Mouse (Mus musculus) lung, embryonic 15.5 days (tissue): ENCODE measurements around the gene Pdpk1. TPM values are rescaled to one million over a fixed set of nuclear protein-coding genes. Genes with fewer than 3 reads are reported as not detected.

Experiments used
- ATAC-seq: fragments of 200-750 bp; cut with Nextera tagmentation; 2 replicates; pipeline ENCODE4 v1.8.0; 2017; ENCODE audit warnings: moderate number of reproducible peaks, borderline replicate concordance; ENCODE audit not compliant: low FRiP score, low TSS enrichment; ENCODE audit errors: extremely low read depth
- H3K27ac ChIP-seq: fragments of 300-500 bp; sonication (generic); 2 replicates; pipeline ENCODE4 v1.5.1; 2015; ENCODE audit warnings: moderate library complexity, mild to moderate bottlenecking, inconsistent platforms
- H3K27me3 ChIP-seq: fragments of 300-500 bp; sonication (generic); 2 replicates; pipeline ENCODE4 v1.6.1; 2015; ENCODE audit warnings: inconsistent platforms
- H3K36me3 ChIP-seq: fragments of 300-500 bp; sonication (generic); 2 replicates; pipeline ENCODE4 v1.6.1; 2015; ENCODE audit warnings: inconsistent platforms
- H3K4me1 ChIP-seq: fragments of 300-500 bp; sonication (generic); 2 replicates; pipeline ENCODE4 v1.6.1; 2015; ENCODE audit warnings: inconsistent platforms
- H3K4me2 ChIP-seq: fragments of 300-500 bp; sonication (generic); 2 replicates; pipeline ENCODE4 v1.6.1; 2015; ENCODE audit warnings: inconsistent platforms, mild to moderate bottlenecking, moderate library complexity
- H3K4me3 ChIP-seq: fragments of 300-500 bp; sonication (generic); 2 replicates; pipeline ENCODE4 v1.5.1; 2015; ENCODE audit warnings: mild to moderate bottlenecking, inconsistent platforms
- H3K9ac ChIP-seq: fragments of 300-500 bp; sonication (generic); 2 replicates; pipeline ENCODE4 v1.6.1; 2015; ENCODE audit warnings: inconsistent platforms
- H3K9me3 ChIP-seq: fragments of 300-500 bp; sonication (generic); 2 replicates; pipeline ENCODE4 v1.6.1; 2016; ENCODE audit warnings: inconsistent platforms
- WGBS: fragments of 180-500 bp; shearing (Covaris S2); methylation state at CpG from one replicate; pipeline ENCODE4 v1.1.7; 2015; 5-methylcytosine and 5-hydroxymethylcytosine counted together
- polyA plus RNA-seq: library from polyadenylated mRNA; unstranded; fragments of >200 nt; fragmentation: Nextera tagmentation; extraction: Ambion mirVana; gene quantifications from 2 replicates; pipeline ENCODE4 v1.2.1, GENCODE M21; 2015

Pdpk1 gene
- polyA plus RNA-seq, 1 experiment from 2014 or later: 34.5 TPM

DNA sequence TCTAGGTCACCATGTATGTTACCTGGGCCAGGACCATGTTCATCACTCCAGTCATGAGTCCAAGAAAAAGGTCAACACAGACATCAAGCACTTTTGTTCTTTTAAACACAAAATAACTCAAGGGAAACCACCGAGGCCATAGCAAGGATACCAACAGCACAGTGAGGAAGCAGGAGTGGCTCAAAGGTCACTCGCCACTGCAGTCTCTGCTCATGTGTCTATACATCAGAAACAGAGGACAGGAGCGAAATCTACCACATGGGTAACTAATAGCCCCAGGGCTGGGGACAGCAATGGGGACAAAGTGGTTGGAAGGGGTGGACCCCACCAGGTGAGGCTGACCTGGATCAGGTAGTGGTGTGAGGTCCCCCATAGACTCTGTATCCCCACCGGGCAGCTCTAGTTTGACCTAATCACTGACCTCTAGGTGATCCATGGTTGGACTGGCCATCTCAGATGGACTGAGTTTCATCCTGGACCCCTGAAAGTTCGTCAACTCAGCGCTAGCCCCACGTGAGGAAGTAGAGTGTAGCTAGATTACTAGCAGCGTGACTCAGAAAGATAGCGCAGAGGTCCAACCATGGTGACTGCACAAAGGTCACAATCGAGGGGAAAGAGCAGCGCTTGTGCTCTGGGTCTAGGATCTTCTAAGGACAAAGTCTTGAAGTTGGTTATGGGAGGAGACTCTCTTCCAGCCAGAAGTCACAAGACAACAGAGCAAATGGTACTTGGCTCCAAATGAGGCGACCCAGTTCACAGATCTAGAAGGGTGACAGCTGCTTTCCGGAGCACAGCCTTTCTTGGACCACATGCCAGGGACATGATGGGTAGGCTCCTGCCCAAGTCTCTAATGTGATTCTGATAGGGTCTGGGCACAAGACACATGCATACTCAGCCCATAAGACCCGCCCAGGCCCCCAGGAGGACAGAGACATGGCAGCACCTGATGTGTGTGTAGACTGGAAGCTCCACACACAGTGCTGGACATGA is 93.8 kb downstream of the Pdpk1 start:
- Histone ChIP-seq H3K36me3 (peaks cover 74% of the 10 kb centered on the region), H3K4me1 (no peaks in the 10 kb centered on the region), H3K27me3 (no peaks in the 10 kb centered on the region), H3K9me3 (no peaks in the 10 kb centered on the region), H3K4me3 (no peak overlapping the region), H3K27ac (no peak overlapping the region), H3K9ac (no peak overlapping the region), H3K4me2 (no peak overlapping the region)
- no peak for ATAC-seq
- 93% methylated on average over 14 of the region's 14 CpGs for WGBS

DNA sequence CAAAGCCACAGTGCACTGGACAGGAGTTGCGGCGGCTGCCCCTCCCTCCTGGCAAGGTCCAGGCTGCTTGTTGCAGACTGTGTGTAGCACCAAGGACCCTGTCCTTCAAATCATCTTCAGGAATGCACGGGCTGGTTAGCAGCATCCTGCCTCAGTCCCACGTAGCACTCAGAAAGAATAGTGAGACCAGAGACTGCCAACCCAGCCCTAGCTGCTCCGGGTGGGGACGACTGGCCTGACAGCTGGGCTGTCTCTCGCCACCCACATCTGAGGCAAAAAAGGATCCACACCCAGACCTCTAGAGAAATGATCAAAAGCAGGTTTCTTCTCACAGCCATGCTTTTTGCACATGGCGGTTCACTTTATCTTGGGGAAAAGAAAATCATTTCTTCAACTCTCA is 101.7 kb downstream of the Pdpk1 start:
- H3K27ac ChIP-seq: no peak overlapping the region
- 89% methylated on average over 8 of the region's 8 CpGs for WGBS
- H3K4me2 ChIP-seq: no peak overlapping the region
- H3K4me1 ChIP-seq: no peaks in the 10 kb centered on the region
- H3K9me3 ChIP-seq: no peaks in the 10 kb centered on the region
- H3K27me3 ChIP-seq: no peaks in the 10 kb centered on the region
- no peak for ATAC-seq
- peaks cover 52% of the 10 kb centered on the region for H3K36me3 ChIP-seq
- H3K9ac ChIP-seq: no peak overlapping the region
- H3K4me3 ChIP-seq: no peak overlapping the region

DNA sequence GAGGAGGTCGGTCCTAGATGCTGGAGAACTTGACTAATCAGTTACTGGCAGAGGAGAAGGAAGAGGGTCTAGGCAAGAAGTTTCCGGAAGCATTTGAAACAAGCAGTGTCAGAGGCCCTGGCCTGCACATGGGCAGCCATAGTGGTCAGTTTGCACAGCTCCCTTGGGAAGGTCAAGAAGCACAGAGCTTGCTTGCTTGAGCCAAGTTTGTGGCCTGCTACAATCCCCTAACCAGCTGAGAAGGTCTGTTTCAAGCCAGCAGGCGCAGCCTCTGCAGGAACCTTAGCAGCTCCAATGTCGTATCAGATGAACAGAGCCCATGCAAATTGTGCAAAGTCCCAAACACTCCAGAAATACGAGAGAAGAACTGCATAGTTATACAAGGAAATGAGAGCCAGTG is 102.7 kb downstream of the Pdpk1 start:
- H3K4me2 ChIP-seq: no peak overlapping the region
- peaks cover 43% of the 10 kb centered on the region for H3K36me3 ChIP-seq
- no peaks in the 10 kb centered on the region for H3K9me3 ChIP-seq
- no peaks in the 10 kb centered on the region for H3K27me3 ChIP-seq
- H3K9ac ChIP-seq: no peak overlapping the region
- WGBS: 73% methylated on average over 5 of the region's 5 CpGs
- no peaks in the 10 kb centered on the region for H3K4me1 ChIP-seq
- H3K4me3 ChIP-seq: no peak overlapping the region
- no peak for ATAC-seq
- H3K27ac ChIP-seq: no peak overlapping the region

DNA sequence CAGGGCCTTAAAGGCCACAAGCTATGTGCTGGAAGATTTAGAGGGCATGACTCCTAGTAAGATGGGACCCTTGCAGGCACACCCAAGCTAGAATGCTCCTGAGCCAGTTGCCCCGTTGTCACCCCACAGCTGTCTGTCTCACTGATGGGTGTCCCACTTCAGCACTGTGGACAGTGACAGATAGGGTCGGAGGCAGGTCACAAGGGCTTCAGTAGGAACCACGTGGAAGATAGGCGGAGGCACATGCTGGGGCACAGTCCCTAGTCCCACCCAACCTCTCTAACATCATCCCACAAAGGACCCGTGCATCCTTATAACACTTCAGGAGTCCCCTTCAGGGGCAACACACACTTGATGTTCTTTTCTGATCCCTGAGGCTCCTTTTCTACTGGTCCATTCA is 104.7 kb downstream of the Pdpk1 start:
- 28% methylated on average over 5 of the region's 5 CpGs for WGBS

DNA sequence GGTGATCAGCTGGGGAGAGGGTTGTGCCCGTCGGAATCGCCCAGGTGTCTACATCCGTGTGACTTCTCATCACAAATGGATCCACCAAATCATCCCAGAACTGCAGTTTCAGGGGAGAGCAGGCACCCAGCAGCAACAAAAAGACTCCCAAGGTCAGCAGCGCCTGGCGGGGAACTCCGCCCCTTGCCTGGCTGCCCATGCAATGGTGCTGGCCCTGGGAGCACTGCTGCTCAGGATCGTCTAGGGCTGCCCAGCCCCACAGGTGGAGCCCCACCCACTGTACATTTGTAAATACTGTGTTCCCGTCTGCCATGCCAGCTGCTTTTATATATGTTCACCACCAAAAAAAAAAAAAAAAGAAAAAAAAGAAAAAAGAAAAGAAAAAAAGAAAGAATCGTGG is 105.1 kb downstream of the Pdpk1 start:
- no peak overlapping the region for H3K9ac ChIP-seq
- no peak overlapping the region for H3K27ac ChIP-seq
- no peaks in the 10 kb centered on the region for H3K27me3 ChIP-seq
- no peaks in the 10 kb centered on the region for H3K9me3 ChIP-seq
- no peak for ATAC-seq
- no peak overlapping the region for H3K4me3 ChIP-seq
- no peaks in the 10 kb centered on the region for H3K4me1 ChIP-seq
- WGBS: 70% methylated on average over 10 of the region's 10 CpGs
- no peak overlapping the region for H3K4me2 ChIP-seq
- H3K36me3 ChIP-seq: peaks cover 27% of the 10 kb centered on the region

More for the DNA sequence above, 104.7 kb downstream of the Pdpk1 start:
- Histone ChIP-seq H3K9me3 (no peaks in the 10 kb centered on the region), H3K4me1 (no peaks in the 10 kb centered on the region), H3K27me3 (no peaks in the 10 kb centered on the region), H3K9ac (no peak overlapping the region), H3K4me3 (no peak overlapping the region), H3K4me2 (no peak overlapping the region), H3K27ac (no peak overlapping the region), H3K36me3 (peaks cover 31% of the 10 kb centered on the region)
- no peak for ATAC-seq

DNA sequence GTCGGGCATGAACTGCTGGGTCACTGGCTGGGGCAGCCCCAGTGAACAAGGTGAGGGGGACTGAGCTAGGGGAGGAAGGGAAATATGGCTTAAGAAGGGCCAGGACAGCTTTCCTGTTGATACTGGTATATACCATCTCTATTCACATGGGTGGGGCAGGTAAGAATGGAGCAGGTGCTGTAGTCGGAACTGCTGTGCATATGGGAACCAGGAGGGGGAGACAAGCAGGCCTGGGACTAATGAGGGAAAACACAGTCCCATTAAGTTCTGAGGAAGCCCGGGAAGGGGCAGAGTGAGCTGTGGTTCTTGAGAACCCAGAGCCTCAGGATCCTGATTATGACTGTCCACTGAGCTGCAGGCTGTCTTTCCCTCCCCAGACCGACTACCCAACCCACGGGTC is 106.2 kb downstream of the Pdpk1 start:
- ATAC-seq: no peak
- H3K9ac ChIP-seq: no peak overlapping the region
- H3K4me1 ChIP-seq: no peaks in the 10 kb centered on the region
- peaks cover 23% of the 10 kb centered on the region for H3K36me3 ChIP-seq
- H3K9me3 ChIP-seq: no peaks in the 10 kb centered on the region
- no peak overlapping the region for H3K4me2 ChIP-seq
- 55% methylated on average over 5 of the region's 5 CpGs for WGBS
- H3K4me3 ChIP-seq: no peak overlapping the region
- no peaks in the 10 kb centered on the region for H3K27me3 ChIP-seq
- H3K27ac ChIP-seq: no peak overlapping the region

DNA sequence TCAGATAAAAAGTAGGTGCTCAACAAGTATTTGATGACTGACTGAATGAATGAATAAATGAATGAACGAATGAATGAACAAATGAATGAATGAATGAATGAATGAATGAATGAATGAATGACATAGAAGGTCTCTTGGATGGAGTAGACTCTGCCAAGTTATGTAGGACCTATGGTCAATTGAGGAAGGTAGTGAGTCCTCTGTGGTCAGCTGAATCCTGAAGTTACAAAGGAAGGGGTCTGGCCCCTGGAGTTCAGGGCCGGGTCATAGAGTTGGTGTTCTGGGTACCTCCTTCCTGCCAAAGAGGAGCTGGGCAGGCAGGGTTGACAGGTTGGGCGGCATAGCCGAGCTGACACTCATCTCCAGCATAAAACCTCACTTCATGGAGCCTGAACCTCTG is 112.9 kb downstream of the Pdpk1 start, which contains the start of gene Prss27:
Prss27 (plus strand) TSS at position 301 of the 400 bp plus-strand sequence.
- ATAC-seq: no peak
- no peaks in the 10 kb centered on the region for H3K9me3 ChIP-seq
- no peaks in the 10 kb centered on the region for H3K4me1 ChIP-seq
- no peak within 1 kb of the TSS for H3K9ac ChIP-seq
- no peak within 1 kb of the TSS for H3K4me3 ChIP-seq
- no peaks in the 10 kb centered on the region for H3K36me3 ChIP-seq
- H3K27me3 ChIP-seq: no peaks in the 10 kb centered on the region
- H3K4me2 ChIP-seq: no peak within 1 kb of the TSS
- H3K27ac ChIP-seq: no peak within 1 kb of the TSS
- 56% methylated on average over 4 of the region's 4 CpGs for WGBS

DNA sequence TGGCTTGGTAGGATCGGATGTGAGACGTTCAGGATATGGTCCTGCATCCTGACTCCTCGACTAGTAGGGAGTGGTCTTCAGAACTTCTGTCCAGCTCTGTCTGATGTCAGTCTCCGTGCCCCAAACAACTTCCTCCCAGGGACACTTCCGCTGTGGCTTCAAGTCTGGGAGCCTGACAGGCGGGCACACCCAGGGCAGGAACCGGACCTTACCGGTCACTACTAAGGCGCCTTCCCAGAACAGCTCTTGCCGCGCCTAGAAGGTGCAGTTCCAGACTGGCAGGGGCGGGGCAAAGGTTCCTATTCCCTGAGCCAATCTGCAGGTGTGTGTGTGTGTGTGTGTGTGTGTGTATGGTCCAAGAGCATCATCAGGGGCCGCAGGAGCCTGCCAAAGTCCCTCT is 113.4 kb downstream of the Pdpk1 start:
- Histone ChIP-seq H3K4me3 (no peak overlapping the region), H3K9me3 (no peaks in the 10 kb centered on the region), H3K27me3 (no peaks in the 10 kb centered on the region), H3K4me1 (no peaks in the 10 kb centered on the region), H3K27ac (no peak overlapping the region), H3K4me2 (no peak overlapping the region), H3K36me3 (no peaks in the 10 kb centered on the region), H3K9ac (no peak overlapping the region)
- WGBS: 72% methylated on average over 13 of the region's 13 CpGs
- ATAC-seq: no peak

DNA sequence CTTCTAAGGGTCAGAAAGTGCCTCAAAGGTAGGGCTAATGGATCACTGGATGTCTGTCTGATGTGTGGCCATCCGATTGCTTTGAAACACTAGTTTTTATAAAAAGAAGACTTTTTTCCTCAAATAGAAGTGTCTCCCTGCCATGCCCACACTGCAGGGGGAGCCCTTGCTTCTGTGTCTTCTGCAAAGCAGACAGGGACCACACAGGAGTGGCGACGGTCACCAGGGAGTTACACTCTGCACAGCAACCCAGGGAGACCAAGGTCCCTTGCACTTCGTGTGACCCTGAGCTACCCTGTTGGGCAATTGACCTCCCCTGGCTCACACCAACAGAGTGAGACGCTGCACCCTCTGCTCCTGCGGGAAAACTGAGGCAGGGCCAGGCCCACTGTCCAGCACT is 113.8 kb downstream of the Pdpk1 start:
- WGBS: 66% methylated on average over 6 of the region's 6 CpGs
- Histone ChIP-seq H3K4me3 (no peak overlapping the region), H3K36me3 (no peaks in the 10 kb centered on the region), H3K9me3 (no peaks in the 10 kb centered on the region), H3K9ac (no peak overlapping the region), H3K4me1 (no peaks in the 10 kb centered on the region), H3K4me2 (no peak overlapping the region), H3K27ac (no peak overlapping the region), H3K27me3 (no peaks in the 10 kb centered on the region)
- ATAC-seq: no peak

DNA sequence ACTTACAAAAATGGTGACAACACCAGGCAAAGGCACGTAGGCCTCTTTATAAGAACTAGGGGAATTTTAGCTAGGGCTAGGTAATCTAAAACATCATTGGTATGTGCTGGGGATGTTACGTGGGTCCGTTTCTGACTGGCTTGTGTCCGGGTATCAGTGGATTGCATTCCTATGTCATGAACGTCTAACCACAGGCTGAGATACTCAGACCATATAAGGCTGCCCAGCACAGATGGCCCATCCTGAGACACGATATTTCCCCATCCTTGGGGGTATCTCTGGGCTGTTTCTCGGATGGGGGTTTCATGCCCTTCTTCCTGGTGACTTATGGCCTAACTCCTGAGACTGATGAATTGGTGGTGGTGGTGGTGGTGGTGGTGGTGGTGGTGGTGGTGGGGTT is 115.6 kb downstream of the Pdpk1 start:
- no peak for ATAC-seq
- H3K27ac ChIP-seq: no peak overlapping the region
- H3K4me3 ChIP-seq: no peak overlapping the region
- H3K4me2 ChIP-seq: no peak overlapping the region
- WGBS: 58% methylated on average over 7 of the region's 7 CpGs
- no peaks in the 10 kb centered on the region for H3K9me3 ChIP-seq
- no peak overlapping the region for H3K9ac ChIP-seq
- no peaks in the 10 kb centered on the region for H3K4me1 ChIP-seq
- H3K27me3 ChIP-seq: no peaks in the 10 kb centered on the region
- no peaks in the 10 kb centered on the region for H3K36me3 ChIP-seq

DNA sequence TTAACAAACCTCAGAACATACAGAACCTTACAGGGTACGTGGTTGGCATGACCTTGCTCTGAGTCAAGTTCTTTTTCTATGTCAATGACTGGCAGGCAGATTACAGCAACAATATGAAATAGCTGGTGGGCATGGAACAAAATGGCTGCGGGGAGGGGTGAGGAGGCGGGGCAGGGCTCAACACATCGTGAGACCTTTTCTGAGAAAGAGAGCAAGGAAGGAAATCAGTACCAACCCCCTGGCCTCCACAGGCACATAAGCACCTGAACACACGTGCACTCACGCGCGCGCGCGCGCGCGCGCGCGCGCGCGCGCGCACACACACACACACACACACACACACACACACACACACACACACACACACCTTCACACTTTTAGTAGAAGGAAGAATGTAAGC is 120.2 kb downstream of the Pdpk1 start:
- Histone ChIP-seq H3K4me3 (no peak overlapping the region), H3K36me3 (no peaks in the 10 kb centered on the region), H3K27me3 (no peaks in the 10 kb centered on the region), H3K9me3 (no peaks in the 10 kb centered on the region), H3K4me2 (no peak overlapping the region), H3K9ac (no peak overlapping the region), H3K27ac (no peak overlapping the region), H3K4me1 (no peaks in the 10 kb centered on the region)
- WGBS: 77% methylated on average over 22 of the region's 22 CpGs
- no peak for ATAC-seq

DNA sequence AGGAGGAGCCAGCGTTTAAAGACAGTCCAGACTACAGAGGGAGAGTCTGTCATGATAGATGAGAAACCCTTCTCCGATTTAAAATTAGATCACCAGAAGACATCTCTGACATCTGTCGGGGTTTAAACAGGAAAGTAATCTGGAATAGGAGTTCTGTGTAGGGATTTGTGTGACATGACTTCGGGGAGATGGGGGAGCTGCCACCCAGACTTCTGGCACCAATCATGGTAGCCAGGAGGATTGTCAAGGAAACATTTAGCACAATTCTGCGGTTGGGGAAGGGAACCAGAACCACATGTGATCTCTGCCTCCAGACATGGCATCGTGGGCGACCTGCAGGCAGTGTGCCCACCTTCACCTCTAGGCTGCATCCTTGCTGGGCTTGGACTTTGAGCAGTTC is 121.2 kb downstream of the Pdpk1 start:
- Histone ChIP-seq H3K9me3 (no peaks in the 10 kb centered on the region), H3K4me1 (no peaks in the 10 kb centered on the region), H3K27ac (no peak overlapping the region), H3K36me3 (no peaks in the 10 kb centered on the region), H3K27me3 (no peaks in the 10 kb centered on the region), H3K4me3 (no peak overlapping the region), H3K4me2 (no peak overlapping the region), H3K9ac (no peak overlapping the region)
- 73% methylated on average over 7 of the region's 7 CpGs for WGBS
- no peak for ATAC-seq
